Mouse (Mus musculus): Measurements from ENCODE around the gene Map3k5. TPM values are rescaled to one million over a fixed set of nuclear protein-coding genes. Genes with fewer than 3 reads are reported as not detected.

Gene Map3k5
- polyA plus RNA-seq, 1 experiment from 2014 or later = 1.4 TPM

- no peaks in the 10 kb centered on the region for H3K27me3 ChIP-seq (ENCODE audit: control insufficient read depth, insufficient read depth, low read length)
- no peak overlapping the region for H3K4me2 ChIP-seq (ENCODE audit: low read depth)
- peaks cover 12% of the 10 kb centered on the region for H3K4me1 ChIP-seq (ENCODE audit: control insufficient read depth, insufficient read depth, low read length)
- H3K27ac ChIP-seq (ENCODE audit: low read depth, low read length) = no peak overlapping the region
- WGBS = 63% methylated on average over 4 of the region's 4 CpGs
- H3K4me3 ChIP-seq (ENCODE audit: low read depth, low read length) = no peak overlapping the region
- no peaks in the 10 kb centered on the region for H3K9me3 ChIP-seq (ENCODE audit: control insufficient read depth, low read length)
- H3K9ac ChIP-seq (ENCODE audit: low read length) = no peak overlapping the region
- DNase-seq (ENCODE audit: low spot score) = no peak
- H3K36me3 ChIP-seq (ENCODE audit: control insufficient read depth, insufficient read depth, low read length) = no peaks in the 10 kb centered on the region
- no peak for ATAC-seq (ENCODE audit: insufficient read depth, low FRiP score, low TSS enrichment)
These were observed 237.5 kb downstream of the Map3k5 start for GRCm38 (mm10) chr10:20171756-20172155.

- no peaks in the 10 kb centered on the region for H3K9me3 ChIP-seq (ENCODE audit: control insufficient read depth, low read length)
- DNase-seq (ENCODE audit: low spot score) (no peak), ATAC-seq (ENCODE audit: insufficient read depth, low FRiP score, low TSS enrichment) (no peak)
- H3K4me1 ChIP-seq (ENCODE audit: control insufficient read depth, insufficient read depth, low read length) = peaks cover 12% of the 10 kb centered on the region
- no peak overlapping the region for H3K27ac ChIP-seq (ENCODE audit: low read depth, low read length)
- H3K27me3 ChIP-seq (ENCODE audit: control insufficient read depth, insufficient read depth, low read length) = no peaks in the 10 kb centered on the region
- H3K36me3 ChIP-seq (ENCODE audit: control insufficient read depth, insufficient read depth, low read length) = no peaks in the 10 kb centered on the region
- H3K4me2 ChIP-seq (ENCODE audit: low read depth) = no peak overlapping the region
- H3K9ac ChIP-seq (ENCODE audit: low read length) = no peak overlapping the region
- 83% methylated on average over 4 of the region's 4 CpGs for WGBS
- H3K4me3 ChIP-seq (ENCODE audit: low read depth, low read length) = no peak overlapping the region
These were observed 239.5 kb downstream of the Map3k5 start for GRCm38 (mm10) chr10:20173733-20174132.

- H3K27me3 ChIP-seq (ENCODE audit: control insufficient read depth, insufficient read depth, low read length) = no peaks in the 10 kb centered on the region
- WGBS = 68% methylated on average over 7 of the region's 7 CpGs
- no peak overlapping the region for H3K9ac ChIP-seq (ENCODE audit: low read length)
- DNase-seq (ENCODE audit: low spot score) = no peak
- no peak for ATAC-seq (ENCODE audit: insufficient read depth, low FRiP score, low TSS enrichment)
- no peak overlapping the region for H3K4me3 ChIP-seq (ENCODE audit: low read depth, low read length)
- peaks cover 2% of the 10 kb centered on the region for H3K4me1 ChIP-seq (ENCODE audit: control insufficient read depth, insufficient read depth, low read length)
- no peaks in the 10 kb centered on the region for H3K36me3 ChIP-seq (ENCODE audit: control insufficient read depth, insufficient read depth, low read length)
- H3K27ac ChIP-seq (ENCODE audit: low read depth, low read length) = no peak overlapping the region
- no peak overlapping the region for H3K4me2 ChIP-seq (ENCODE audit: low read depth)
- H3K9me3 ChIP-seq (ENCODE audit: control insufficient read depth, low read length) = no peaks in the 10 kb centered on the region
These were observed 241.8 kb downstream of the Map3k5 start for GRCm38 (mm10) chr10:20176054-20176453.

GRCm38 (mm10) chr10:20178807-20179605, 244.7 kb downstream of the Map3k5 start:
- no peak overlapping the region for H3K4me2 ChIP-seq (ENCODE audit: low read depth)
- no peaks in the 10 kb centered on the region for H3K27me3 ChIP-seq (ENCODE audit: control insufficient read depth, insufficient read depth, low read length)
- H3K9ac ChIP-seq (ENCODE audit: low read length) = no peak overlapping the region
- no peaks in the 10 kb centered on the region for H3K9me3 ChIP-seq (ENCODE audit: control insufficient read depth, low read length)
- no peaks in the 10 kb centered on the region for H3K4me1 ChIP-seq (ENCODE audit: control insufficient read depth, insufficient read depth, low read length)
- H3K4me3 ChIP-seq (ENCODE audit: low read depth, low read length) = no peak overlapping the region
- DNase-seq (ENCODE audit: low spot score) (no peak), ATAC-seq (ENCODE audit: insufficient read depth, low FRiP score, low TSS enrichment) (no peak)
- 40% methylated on average over 12 of the region's 12 CpGs for WGBS
- no peaks in the 10 kb centered on the region for H3K36me3 ChIP-seq (ENCODE audit: control insufficient read depth, insufficient read depth, low read length)
- no peak overlapping the region for H3K27ac ChIP-seq (ENCODE audit: low read depth, low read length)

- ATAC-seq (ENCODE audit: insufficient read depth, low FRiP score, low TSS enrichment) = no peak
- no peaks in the 10 kb centered on the region for H3K4me1 ChIP-seq (ENCODE audit: control insufficient read depth, insufficient read depth, low read length)
These were observed 246.9 kb downstream of the Map3k5 start for GRCm38 (mm10) chr10:20181198-20181597.

GRCm38 (mm10) chr10:20181680-20182399, 247.6 kb downstream of the Map3k5 start:
- ATAC-seq (ENCODE audit: insufficient read depth, low FRiP score, low TSS enrichment) (no peak), DNase-seq (ENCODE audit: low spot score) (no peak)
- H3K9me3 ChIP-seq (ENCODE audit: control insufficient read depth, low read length) = no peaks in the 10 kb centered on the region
- no peak overlapping the region for H3K4me2 ChIP-seq (ENCODE audit: low read depth)
- H3K4me3 ChIP-seq (ENCODE audit: low read depth, low read length) = no peak overlapping the region
- WGBS = 54% methylated on average over 11 of the region's 11 CpGs
- no peak overlapping the region for H3K9ac ChIP-seq (ENCODE audit: low read length)
- H3K27me3 ChIP-seq (ENCODE audit: control insufficient read depth, insufficient read depth, low read length) = no peaks in the 10 kb centered on the region
- H3K27ac ChIP-seq (ENCODE audit: low read depth, low read length) = no peak overlapping the region
- H3K4me1 ChIP-seq (ENCODE audit: control insufficient read depth, insufficient read depth, low read length) = no peaks in the 10 kb centered on the region
- no peaks in the 10 kb centered on the region for H3K36me3 ChIP-seq (ENCODE audit: control insufficient read depth, insufficient read depth, low read length)

More at GRCm38 (mm10) chr10:20181198-20181597, 246.9 kb downstream of the Map3k5 start:
- Histone ChIP-seq H3K4me3 (ENCODE audit: low read depth, low read length) (no peak overlapping the region), H3K27ac (ENCODE audit: low read depth, low read length) (no peak overlapping the region), H3K36me3 (ENCODE audit: control insufficient read depth, insufficient read depth, low read length) (no peaks in the 10 kb centered on the region), H3K9ac (ENCODE audit: low read length) (no peak overlapping the region), H3K4me2 (ENCODE audit: low read depth) (no peak overlapping the region), H3K9me3 (ENCODE audit: control insufficient read depth, low read length) (no peaks in the 10 kb centered on the region), H3K27me3 (ENCODE audit: control insufficient read depth, insufficient read depth, low read length) (no peaks in the 10 kb centered on the region)
- no peak for DNase-seq (ENCODE audit: low spot score)
- WGBS = 42% methylated on average over 10 of the region's 10 CpGs

GRCm38 (mm10) chr10:20184326-20184725, 250.1 kb downstream of the Map3k5 start:
- Histone ChIP-seq H3K36me3 (ENCODE audit: control insufficient read depth, insufficient read depth, low read length) (no peaks in the 10 kb centered on the region), H3K9ac (ENCODE audit: low read length) (no peak overlapping the region), H3K27ac (ENCODE audit: low read depth, low read length) (no peak overlapping the region), H3K4me3 (ENCODE audit: low read depth, low read length) (no peak overlapping the region), H3K9me3 (ENCODE audit: control insufficient read depth, low read length) (no peaks in the 10 kb centered on the region), H3K4me2 (ENCODE audit: low read depth) (no peak overlapping the region), H3K4me1 (ENCODE audit: control insufficient read depth, insufficient read depth, low read length) (no peaks in the 10 kb centered on the region), H3K27me3 (ENCODE audit: control insufficient read depth, insufficient read depth, low read length) (no peaks in the 10 kb centered on the region)
- no peak for DNase-seq (ENCODE audit: low spot score)
- 81% methylated on average over 4 of the region's 4 CpGs for WGBS
- ATAC-seq (ENCODE audit: insufficient read depth, low FRiP score, low TSS enrichment) = no peak

GRCm38 (mm10) chr10:20185264-20185663, 251.0 kb downstream of the Map3k5 start:
- Histone ChIP-seq H3K27ac (ENCODE audit: low read depth, low read length) (no peak overlapping the region), H3K9me3 (ENCODE audit: control insufficient read depth, low read length) (no peaks in the 10 kb centered on the region), H3K36me3 (ENCODE audit: control insufficient read depth, insufficient read depth, low read length) (no peaks in the 10 kb centered on the region), H3K4me3 (ENCODE audit: low read depth, low read length) (no peak overlapping the region), H3K4me1 (ENCODE audit: control insufficient read depth, insufficient read depth, low read length) (no peaks in the 10 kb centered on the region), H3K9ac (ENCODE audit: low read length) (no peak overlapping the region), H3K27me3 (ENCODE audit: control insufficient read depth, insufficient read depth, low read length) (no peaks in the 10 kb centered on the region), H3K4me2 (ENCODE audit: low read depth) (no peak overlapping the region)
- WGBS = 74% methylated on average over 4 of the region's 4 CpGs
- no peak for ATAC-seq (ENCODE audit: insufficient read depth, low FRiP score, low TSS enrichment)
- no peak for DNase-seq (ENCODE audit: low spot score)

- H3K9me3 ChIP-seq (ENCODE audit: control insufficient read depth, low read length) = no peaks in the 10 kb centered on the region
- no peaks in the 10 kb centered on the region for H3K27me3 ChIP-seq (ENCODE audit: control insufficient read depth, insufficient read depth, low read length)
- H3K9ac ChIP-seq (ENCODE audit: low read length) = no peak overlapping the region
- DNase-seq (ENCODE audit: low spot score) (no peak), ATAC-seq (ENCODE audit: insufficient read depth, low FRiP score, low TSS enrichment) (no peak)
- H3K4me1 ChIP-seq (ENCODE audit: control insufficient read depth, insufficient read depth, low read length) = no peaks in the 10 kb centered on the region
- H3K4me2 ChIP-seq (ENCODE audit: low read depth) = no peak overlapping the region
- WGBS = 94% methylated on average over 2 of the region's 2 CpGs
- no peaks in the 10 kb centered on the region for H3K36me3 ChIP-seq (ENCODE audit: control insufficient read depth, insufficient read depth, low read length)
- H3K4me3 ChIP-seq (ENCODE audit: low read depth, low read length) = no peak overlapping the region
- H3K27ac ChIP-seq (ENCODE audit: low read depth, low read length) = no peak overlapping the region
These were observed 251.5 kb downstream of the Map3k5 start for GRCm38 (mm10) chr10:20185806-20186205.

Measured in neural tube, embryonic 11.5 days (tissue).